19 mouse cellular contexts compared by ENCODE assay signal in genomic region chr2:33350921-33351320, GRCm38 (mm10).
"Had no signal": no experiment of that assay in that cellular context is flagged by ENCODE, and none has a peak within 500 bp of the region (broad histone marks: within the 10 kb centered on the region; RNA-seq: fewer than 3 reads in every experiment).

No protein-coding gene starts in this region.

- H3K27me3 ChIP-seq: kidney, embryonic 15.5 days; limb, embryonic 12.5 days; liver, embryonic 12.5 days; liver, embryonic 15.5 days; lung, embryonic 15.5 days; midbrain, embryonic 13.5 days had no signal

- H3K9ac ChIP-seq: kidney, embryonic 15.5 days; limb, embryonic 12.5 days; liver, embryonic 12.5 days; liver, embryonic 15.5 days; lung, embryonic 15.5 days; midbrain, embryonic 13.5 days had no signal

- H3K36me3 ChIP-seq: kidney, embryonic 15.5 days; limb, embryonic 12.5 days; liver, embryonic 12.5 days; liver, embryonic 15.5 days; lung, embryonic 15.5 days; midbrain, embryonic 13.5 days had no signal

- H3K4me3 ChIP-seq: kidney, embryonic 15.5 days; left cerebral cortex, adult 2 months; limb, embryonic 12.5 days; liver, embryonic 12.5 days; liver, embryonic 15.5 days; lung, embryonic 15.5 days; midbrain, embryonic 13.5 days had no signal

- ATAC-seq: liver, embryonic 12.5 days; midbrain, embryonic 13.5 days; midbrain, embryonic 16.5 days had no signal

- H3K9me3 ChIP-seq: kidney, embryonic 15.5 days; limb, embryonic 12.5 days; liver, embryonic 12.5 days; liver, embryonic 15.5 days; lung, embryonic 15.5 days; midbrain, embryonic 13.5 days had no signal

- DNase-seq: kidney, adult 8-10 months; kidney, postnatal 10 days; kidney, postnatal 4 days; layer of hippocampus, adult 9-11 months; layer of hippocampus, postnatal 36 days; liver; lung, adult 18-20 months; lung, postnatal 10 days; lung, postnatal 36 days; thymus, adult 18-20 months; thymus, postnatal 36 days had no signal

- H3K27ac ChIP-seq: kidney, embryonic 15.5 days; left cerebral cortex, adult 2 months; limb, embryonic 12.5 days; liver, embryonic 12.5 days; liver, embryonic 15.5 days; lung, embryonic 15.5 days; midbrain, embryonic 13.5 days had no signal

- H3K4me2 ChIP-seq: kidney, embryonic 15.5 days; limb, embryonic 12.5 days; liver, embryonic 12.5 days; liver, embryonic 15.5 days; lung, embryonic 15.5 days; midbrain, embryonic 13.5 days had no signal
